Mouse (Mus musculus) lung, postnatal 0 days (tissue): ENCODE results near the gene Pptc7. TPM values are rescaled to one million over a fixed set of nuclear protein-coding genes. Genes with fewer than 3 reads are reported as not detected.

ENCODE experiments used
- ATAC-seq: fragments of 200-750 bp; cut with Nextera tagmentation; 2 replicates; pipeline ENCODE4 v1.8.0; 2017; ENCODE audit warnings: moderate library complexity
- DNase-seq: peaks from one replicate; pipeline ENCODE4 v3.0.0-alpha.2; 2016; ENCODE audit warnings: low spot score
- H3K27ac ChIP-seq: fragments of 300-500 bp; sonication (generic); 2 replicates; pipeline ENCODE4 v1.5.1; 2014; ENCODE audit warnings: antibody characterized with exemption, mild to moderate bottlenecking, low read length, mixed read lengths
- H3K27me3 ChIP-seq: fragments of 300-500 bp; sonication (generic); replicated peaks from 2 replicates; pipeline ENCODE4 v1.6.1; 2014; ENCODE audit warnings: low read length, mixed read lengths; ENCODE audit not compliant: insufficient read depth
- H3K36me3 ChIP-seq: fragments of 300-500 bp; sonication (generic); 2 replicates; pipeline ENCODE4 v1.6.1; 2014; ENCODE audit warnings: low read length, mixed read lengths; ENCODE audit not compliant: insufficient read depth
- H3K4me1 ChIP-seq: fragments of 300-500 bp; sonication (generic); 2 replicates; pipeline ENCODE4 v1.6.1; 2014; ENCODE audit warnings: antibody characterized with exemption, low read depth, low read length, mixed read lengths; ENCODE audit not compliant: insufficient read depth
- H3K4me2 ChIP-seq: fragments of 300-500 bp; sonication (generic); replicated peaks from 2 replicates; pipeline ENCODE4 v1.6.1; 2014; ENCODE audit warnings: low read depth, mild to moderate bottlenecking, low read length, moderate library complexity, mixed read lengths
- H3K4me3 ChIP-seq: fragments of 300-500 bp; sonication (generic); 2 replicates; pipeline ENCODE4 v1.5.1; 2014; ENCODE audit warnings: low read depth, low read length
- H3K9ac ChIP-seq: fragments of 300-500 bp; sonication (generic); replicated peaks from 2 replicates; pipeline ENCODE4 v1.6.1; 2014; ENCODE audit warnings: low read depth, mild to moderate bottlenecking
- H3K9me3 ChIP-seq: fragments of 300-500 bp; sonication (generic); 2 replicates; pipeline ENCODE4 v1.6.1; 2016; ENCODE audit warnings: low read length, mixed read lengths
- CTCF ChIP-seq: IDR thresholded peaks from 2 replicates; pipeline ENCODE4 v1.5.1; 2016; ENCODE audit warnings: antibody characterized with exemption, mild to moderate bottlenecking
- EP300 ChIP-seq: IDR thresholded peaks from 2 replicates; pipeline ENCODE4 v1.6.1; 2016; ENCODE audit warnings: antibody characterized with exemption, mild to moderate bottlenecking, control low read depth
- WGBS: fragments of 180-500 bp; shearing (Covaris S2); extraction: QIAGEN DNeasy Blood & Tissue Kit; methylation state at CpG from one replicate; pipeline ENCODE4 v1.1.7; 2014; 5-methylcytosine and 5-hydroxymethylcytosine counted together
- polyA plus RNA-seq: library from polyadenylated mRNA; unstranded; fragments of >200 nt; fragmentation: Nextera tagmentation; extraction: Ambion mirVana; gene quantifications from 2 replicates; pipeline ENCODE4 v1.2.1, GENCODE M21; 2015

The Pptc7 gene
- polyA plus RNA-seq, 1 experiment from 2014 or later, result 12.2 TPM

DNA sequence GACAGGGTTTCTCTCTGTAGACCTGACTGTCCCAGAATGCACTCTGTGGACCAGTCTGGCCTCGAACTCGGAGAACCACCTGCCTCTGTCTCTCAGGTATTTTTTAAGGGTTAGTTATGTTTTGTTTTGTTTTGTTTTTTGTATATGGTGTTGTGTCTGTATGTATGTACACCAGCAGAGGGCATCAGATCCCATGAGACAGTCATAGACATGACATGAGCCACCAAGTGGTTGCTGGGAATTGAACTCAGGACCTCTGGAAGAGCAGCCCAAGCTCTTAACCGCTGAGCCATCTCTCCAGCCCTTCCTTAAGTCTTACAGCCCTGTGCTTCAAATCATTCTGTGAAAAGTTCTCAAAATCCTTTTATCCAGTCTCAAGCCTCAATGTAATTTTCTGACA, 19.0 kb upstream of the Pptc7 start:
- Histone ChIP-seq H3K27ac (no peak overlapping the region), H3K9me3 (no peaks in the 10 kb centered on the region), H3K27me3 (no peaks in the 10 kb centered on the region), H3K36me3 (no peaks in the 10 kb centered on the region), H3K4me1 (peaks cover 6% of the 10 kb centered on the region; the same call in 1 of the 2 replicates), H3K4me2 (no peak overlapping the region), H3K9ac (no peak overlapping the region), H3K4me3 (no peak overlapping the region)
- DNase-seq, result peak; percentile 52
- WGBS, result 63% methylated on average over 3 of the region's 3 CpGs
- no peak for ATAC-seq
- TF ChIP-seq CTCF, result peak; percentile 59
- TF ChIP-seq EP300, result no peak

DNA sequence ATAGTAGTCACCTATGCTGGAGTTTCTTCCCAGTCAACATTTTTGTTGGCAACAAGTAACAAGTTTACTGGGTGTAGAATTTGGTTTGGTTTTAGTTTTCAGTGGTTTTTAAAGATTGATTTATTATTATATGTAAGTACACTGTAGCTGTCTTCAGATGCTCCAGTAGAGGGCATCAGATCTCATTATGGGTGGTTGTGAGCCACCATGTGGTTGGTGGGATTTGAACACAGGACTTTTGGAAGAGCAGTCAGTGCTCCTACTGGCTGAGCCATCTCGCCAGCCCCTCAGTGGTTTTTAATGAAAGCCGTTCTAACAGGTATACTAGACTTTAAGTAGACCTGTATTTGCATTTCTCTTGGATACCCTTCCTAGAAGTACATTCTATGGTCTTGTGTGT, 18.2 kb upstream of the Pptc7 start:
- Histone ChIP-seq H3K4me1 (peaks cover 6% of the 10 kb centered on the region; the same call in 1 of the 2 replicates), H3K9ac (no peak overlapping the region), H3K9me3 (no peaks in the 10 kb centered on the region), H3K4me2 (no peak overlapping the region), H3K4me3 (no peak overlapping the region), H3K27me3 (no peaks in the 10 kb centered on the region), H3K36me3 (no peaks in the 10 kb centered on the region), H3K27ac (no peak overlapping the region)
- no peak for DNase-seq
- TF ChIP-seq CTCF (peak; percentile 36), EP300 (no peak)
- 68% methylated on average over 2 of the region's 2 CpGs for WGBS
- ATAC-seq, result no peak

DNA sequence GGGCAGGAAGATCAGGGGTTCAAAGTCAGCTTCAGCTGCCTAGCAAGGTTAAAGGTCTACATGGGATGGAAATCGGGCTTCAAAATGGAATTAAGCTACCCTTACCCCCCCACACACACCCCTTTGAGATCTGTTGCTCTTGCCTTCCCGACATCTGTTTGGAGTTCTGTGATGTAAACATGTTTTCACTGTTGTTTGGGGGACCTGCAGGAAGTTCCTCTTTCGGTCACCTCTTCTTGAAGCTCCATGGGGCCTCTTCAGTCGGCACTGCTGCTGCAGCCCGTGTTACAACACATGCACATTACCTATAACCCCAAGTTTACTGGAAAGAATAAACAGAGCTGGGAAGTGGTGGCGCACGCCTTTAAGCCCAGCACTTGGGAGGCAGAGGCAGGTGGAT, 17.0 kb upstream of the Pptc7 start:
- DNase-seq (no peak), ATAC-seq (no peak)
- no peak overlapping the region for H3K27ac ChIP-seq
- 61% methylated on average over 7 of the region's 7 CpGs for WGBS
- no peaks in the 10 kb centered on the region for H3K27me3 ChIP-seq
- no peaks in the 10 kb centered on the region for H3K9me3 ChIP-seq
- peaks cover 6% of the 10 kb centered on the region; the same call in 1 of the 2 replicates for H3K4me1 ChIP-seq
- H3K9ac ChIP-seq, result no peak overlapping the region
- no peaks in the 10 kb centered on the region for H3K36me3 ChIP-seq
- H3K4me3 ChIP-seq, result no peak overlapping the region
- TF ChIP-seq EP300, result no peak
- no peak for TF ChIP-seq CTCF
- H3K4me2 ChIP-seq, result no peak overlapping the region

DNA sequence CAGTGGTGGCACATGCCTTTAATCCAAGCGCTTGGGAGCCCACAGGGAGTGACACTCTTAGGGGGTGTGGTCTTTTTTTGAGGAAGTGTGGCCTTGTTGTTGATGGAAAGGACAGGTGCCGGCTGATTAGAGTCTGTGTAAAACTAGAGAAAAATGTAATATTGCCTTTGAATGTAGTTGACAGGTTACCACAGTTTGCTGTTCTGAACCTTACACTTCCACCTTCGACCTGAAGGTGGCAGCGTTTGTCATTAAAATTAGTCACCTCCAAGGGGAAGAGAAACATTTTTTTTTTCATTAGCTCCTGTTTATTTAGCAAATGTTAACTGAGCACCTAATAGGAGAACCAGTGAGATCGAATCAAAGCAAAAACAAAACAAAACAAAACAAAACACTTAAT, 16.3 kb upstream of the Pptc7 start:
- no peak for TF ChIP-seq EP300
- TF ChIP-seq CTCF, result peak; percentile 85
- Histone ChIP-seq H3K9ac (no peak overlapping the region), H3K9me3 (no peaks in the 10 kb centered on the region), H3K4me2 (no peak overlapping the region), H3K27ac (no peak overlapping the region), H3K4me3 (no peak overlapping the region), H3K4me1 (peaks cover 6% of the 10 kb centered on the region; the same call in 1 of the 2 replicates), H3K36me3 (no peaks in the 10 kb centered on the region), H3K27me3 (no peaks in the 10 kb centered on the region)
- WGBS, result 19% methylated on average over 5 of the region's 5 CpGs
- ATAC-seq (no peak), DNase-seq (peak; percentile 91)

DNA sequence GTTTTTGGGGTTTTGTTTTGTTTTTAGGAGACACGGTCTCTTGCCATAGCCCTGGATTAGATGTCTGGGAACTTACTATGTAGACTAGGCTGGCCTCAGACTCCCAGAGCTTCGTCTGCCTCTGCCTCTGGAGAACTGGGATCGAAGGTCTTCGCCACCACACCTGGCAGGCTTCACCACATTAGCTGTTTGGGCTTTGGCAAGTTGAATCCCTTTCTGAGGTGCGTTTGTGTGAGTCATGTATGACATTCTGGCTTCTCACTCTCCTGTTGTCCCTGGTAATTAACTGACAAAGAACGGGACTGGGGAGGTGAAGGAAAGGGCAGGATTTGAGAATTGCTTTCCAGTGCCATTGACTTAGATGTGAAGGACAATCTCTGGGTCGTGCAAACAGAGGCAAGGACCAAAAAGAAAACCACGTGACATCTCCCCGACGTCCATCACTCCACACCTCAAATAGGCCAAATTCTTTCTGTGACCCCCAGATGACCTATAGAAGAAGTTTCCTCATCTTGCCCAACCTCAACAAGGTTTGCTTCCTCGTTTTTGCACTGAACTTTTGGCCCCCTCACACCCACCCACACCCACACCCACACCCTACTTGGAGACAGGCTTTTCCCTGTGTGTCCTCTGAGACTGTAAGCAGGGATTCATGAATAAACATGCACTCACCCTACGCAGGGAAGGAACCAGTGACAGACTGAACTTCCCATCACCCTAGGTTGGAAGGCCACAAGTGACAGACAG, 15.1 kb upstream of the Pptc7 start:
- H3K4me1 ChIP-seq, result no peaks in the 10 kb centered on the region
- WGBS, result 31% methylated on average over 12 of the region's 12 CpGs
- TF ChIP-seq CTCF, result no peak
- TF ChIP-seq EP300, result peak; percentile 78
- H3K36me3 ChIP-seq, result no peaks in the 10 kb centered on the region
- no peaks in the 10 kb centered on the region for H3K9me3 ChIP-seq
- no peak overlapping the region for H3K9ac ChIP-seq
- no peak overlapping the region for H3K4me2 ChIP-seq
- H3K27ac ChIP-seq, result no peak overlapping the region; the same call in 1 of the 2 replicates
- no peak overlapping the region for H3K4me3 ChIP-seq
- ATAC-seq (peak; percentile 46), DNase-seq (peak; percentile 88)
- no peaks in the 10 kb centered on the region for H3K27me3 ChIP-seq

DNA sequence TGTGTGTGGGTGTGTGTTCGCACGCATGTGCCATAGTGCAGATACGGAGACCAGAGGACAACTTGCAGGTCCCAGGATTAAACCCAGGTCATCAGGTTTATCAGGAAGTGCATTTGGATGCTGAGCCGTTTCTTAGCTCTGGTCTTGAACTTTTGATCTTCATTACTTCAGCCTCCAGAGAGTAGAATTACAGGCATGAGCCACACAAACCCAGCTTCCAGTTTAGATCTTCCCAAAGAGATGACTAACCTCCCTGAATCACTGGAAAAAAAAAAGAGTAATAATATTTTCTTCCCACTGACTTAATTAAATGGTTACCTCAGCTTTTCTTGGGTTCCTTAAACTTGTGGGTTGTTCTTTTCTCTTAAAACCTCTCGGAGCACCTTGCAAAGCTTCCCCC, 11.3 kb upstream of the Pptc7 start:
- no peaks in the 10 kb centered on the region for H3K9me3 ChIP-seq
- ATAC-seq (no peak), DNase-seq (no peak)
- no peaks in the 10 kb centered on the region for H3K36me3 ChIP-seq
- no peaks in the 10 kb centered on the region for H3K27me3 ChIP-seq
- TF ChIP-seq CTCF (no peak), EP300 (no peak)
- no peak overlapping the region for H3K4me3 ChIP-seq
- H3K4me2 ChIP-seq, result no peak overlapping the region
- H3K4me1 ChIP-seq, result no peaks in the 10 kb centered on the region
- no peak overlapping the region for H3K27ac ChIP-seq
- no peak overlapping the region for H3K9ac ChIP-seq
- 73% methylated on average over 5 of the region's 5 CpGs for WGBS

DNA sequence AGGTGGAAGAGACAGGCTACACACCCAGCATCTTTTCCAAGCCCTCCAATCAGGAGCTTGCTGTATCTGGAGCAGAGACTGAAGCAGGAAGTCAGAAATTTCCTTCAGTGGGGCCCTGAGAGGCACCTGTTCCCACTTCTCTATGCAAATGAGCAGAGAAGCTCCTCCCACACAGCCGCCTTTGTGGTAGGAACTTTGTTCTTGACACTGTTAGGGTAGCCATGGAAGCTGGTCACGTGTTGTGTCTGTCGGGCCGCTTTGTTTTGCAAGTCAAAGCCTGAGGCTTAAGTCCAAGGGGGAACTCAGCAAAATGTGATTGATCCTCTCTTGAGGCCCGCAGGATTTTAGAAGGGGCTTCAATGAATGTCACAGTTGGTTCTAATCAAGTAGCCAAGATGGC, 9.4 kb upstream of the Pptc7 start:
- ATAC-seq (peak; percentile 76), DNase-seq (peak; percentile 78)
- Histone ChIP-seq H3K9ac (no peak overlapping the region), H3K36me3 (no peaks in the 10 kb centered on the region), H3K9me3 (no peaks in the 10 kb centered on the region), H3K27ac (no peak overlapping the region), H3K4me3 (no peak overlapping the region), H3K27me3 (no peaks in the 10 kb centered on the region), H3K4me2 (no peak overlapping the region), H3K4me1 (no peaks in the 10 kb centered on the region)
- 23% methylated on average over 5 of the region's 5 CpGs for WGBS
- no peak for TF ChIP-seq CTCF
- no peak for TF ChIP-seq EP300
